Mouse (Mus musculus) bone marrow macrophage, adult 2 months (primary cell): ENCODE measurements around the gene Dus1l.

ENCODE experiments used
- CTCF ChIP-seq: IDR thresholded peaks from 2 replicates; pipeline ENCODE4 v1.5.1; 2012; ENCODE audit warnings: low read depth, mild to moderate bottlenecking, low read length, moderate library complexity
- POLR2A ChIP-seq: IDR thresholded peaks from 2 replicates; pipeline ENCODE4 v1.6.1; 2012; ENCODE audit warnings: mild to moderate bottlenecking, low read depth, low read length, borderline replicate concordance

DNA sequence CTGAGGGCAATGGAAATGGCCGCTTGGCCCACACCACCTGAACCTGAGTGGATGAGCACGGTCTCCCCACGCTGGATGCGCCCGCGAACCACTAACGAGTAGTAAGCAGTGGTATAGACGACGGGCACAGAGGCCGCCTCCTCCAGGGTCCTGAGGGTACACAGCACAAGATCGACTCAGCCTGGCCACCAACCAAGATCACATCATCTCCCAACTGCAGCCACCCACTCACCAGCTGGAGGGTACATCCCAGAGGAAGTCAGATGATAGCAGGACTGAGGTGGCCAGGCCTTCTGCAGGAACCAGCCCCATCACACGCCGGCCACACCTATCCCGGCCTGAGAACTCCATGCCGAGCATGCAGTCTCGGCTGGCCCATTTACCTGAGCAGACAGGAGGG lies 15.9 kb upstream of the Dus1l start:
- TF ChIP-seq CTCF (no peak), POLR2A (no peak)
